Mouse (Mus musculus) liver, adult 2 months (tissue): ENCODE data around the gene Igdcc3. TPM values are rescaled to one million over a fixed set of nuclear protein-coding genes. Genes with fewer than 3 reads are reported as not detected.

ENCODE experiments used
- DNase-seq: peaks from one replicate; pipeline ENCODE4 v3.0.0-alpha.2; 2011; ENCODE audit warnings: low read depth, low spot score; ENCODE audit errors: extremely low read depth
- H3K27ac ChIP-seq: fragments of 200-500 bp; replicated peaks from 2 replicates; pipeline ENCODE4 v1.5.1; 2012; ENCODE audit warnings: low read depth, mild to moderate bottlenecking, control low read depth, inconsistent platforms, low read length; ENCODE audit not compliant: insufficient read depth
- H3K27me3 ChIP-seq: fragments of 200-500 bp; 2 replicates; pipeline ENCODE4 v1.6.1; 2012; ENCODE audit warnings: mild to moderate bottlenecking, moderate library complexity, low read length, inconsistent platforms; ENCODE audit not compliant: control insufficient read depth, insufficient read depth
- H3K36me3 ChIP-seq: fragments of 200-500 bp; 2 replicates; pipeline ENCODE4 v1.6.1; 2012; ENCODE audit warnings: low read length, inconsistent platforms; ENCODE audit not compliant: control insufficient read depth, insufficient read depth
- H3K4me1 ChIP-seq: fragments of 200-500 bp; 2 replicates; pipeline ENCODE4 v1.6.1; 2011; ENCODE audit warnings: low read length; ENCODE audit not compliant: control insufficient read depth, insufficient read depth
- H3K4me3 ChIP-seq: fragments of 200-500 bp; 2 replicates; pipeline ENCODE4 v1.5.1; 2011; ENCODE audit warnings: low read depth, mild to moderate bottlenecking, control low read depth, low read length, moderate library complexity; ENCODE audit not compliant: insufficient read depth
- H3K79me2 ChIP-seq: fragments of 200-500 bp; 2 replicates; pipeline ENCODE4 v1.6.1; 2012; ENCODE audit warnings: inconsistent platforms, mild to moderate bottlenecking, low read length, moderate library complexity; ENCODE audit not compliant: control insufficient read depth, insufficient read depth
- H3K9ac ChIP-seq: fragments of 200-500 bp; 2 replicates; pipeline ENCODE4 v1.6.1; 2012; ENCODE audit warnings: low read depth, mild to moderate bottlenecking, control low read depth, inconsistent platforms, low read length
- CTCF ChIP-seq: fragments of 200-500 bp; IDR thresholded peaks from 2 replicates; pipeline ENCODE4 v1.5.1; 2011; ENCODE audit warnings: low read depth, low read length, control low read depth
- POLR2A ChIP-seq: fragments of 200-500 bp; IDR thresholded peaks from 2 replicates; pipeline ENCODE4 v1.6.1; 2011; ENCODE audit warnings: low read length, control low read depth; ENCODE audit not compliant: insufficient read depth; ENCODE audit errors: extremely low read depth
- WGBS: fragments of 180-500 bp; shearing (Covaris S2); methylation state at CpG from one replicate; pipeline ENCODE4 v1.1.7; 2018; 5-methylcytosine and 5-hydroxymethylcytosine counted together
- polyA plus RNA-seq: library from polyadenylated mRNA; depleted of rRNA; stranded (reverse); fragments of >200 nt; gene quantifications from 2 replicates; pipeline ENCODE4 v1.2.3, GENCODE M21; 2012
- total RNA-seq: library from RNA; depleted of rRNA; stranded (reverse); fragments of >200 nt; gene quantifications from 2 replicates; pipeline ENCODE4 v1.2.3, GENCODE M21; 2014

Gene Igdcc3
- total and polyA plus RNA-seq, 2 experiments, result not detected

DNA sequence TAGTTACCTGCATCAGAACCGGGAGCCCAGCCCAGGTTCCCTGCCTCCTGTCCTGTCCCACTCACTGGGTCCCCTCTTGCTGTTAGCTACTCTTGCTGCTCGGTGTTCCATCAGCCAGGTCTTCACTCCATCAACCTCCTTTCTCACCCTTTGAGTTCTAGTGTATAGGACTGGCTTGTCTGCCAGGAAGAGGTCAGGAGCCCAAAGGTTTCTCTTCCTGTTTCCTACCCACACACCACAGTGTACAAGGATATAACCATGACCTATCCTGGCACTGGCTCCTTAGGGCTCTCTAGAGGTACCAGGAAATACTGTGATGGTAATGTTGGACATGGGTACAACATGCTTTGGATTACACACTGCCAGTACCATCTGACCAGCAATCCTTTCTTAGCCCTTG lies 27.3 kb upstream of the Igdcc3 start:
- H3K79me2 ChIP-seq, result no peaks in the 10 kb centered on the region
- no peaks in the 10 kb centered on the region for H3K36me3 ChIP-seq
- H3K27ac ChIP-seq, result no peak overlapping the region
- H3K27me3 ChIP-seq, result no peaks in the 10 kb centered on the region
- no peak for DNase-seq
- no peak overlapping the region for H3K4me3 ChIP-seq
- no peak overlapping the region for H3K9ac ChIP-seq
- H3K4me1 ChIP-seq, result no peaks in the 10 kb centered on the region
- 93% methylated on average over 2 of the region's 2 CpGs for WGBS
- TF ChIP-seq POLR2A (no peak), CTCF (no peak)

DNA sequence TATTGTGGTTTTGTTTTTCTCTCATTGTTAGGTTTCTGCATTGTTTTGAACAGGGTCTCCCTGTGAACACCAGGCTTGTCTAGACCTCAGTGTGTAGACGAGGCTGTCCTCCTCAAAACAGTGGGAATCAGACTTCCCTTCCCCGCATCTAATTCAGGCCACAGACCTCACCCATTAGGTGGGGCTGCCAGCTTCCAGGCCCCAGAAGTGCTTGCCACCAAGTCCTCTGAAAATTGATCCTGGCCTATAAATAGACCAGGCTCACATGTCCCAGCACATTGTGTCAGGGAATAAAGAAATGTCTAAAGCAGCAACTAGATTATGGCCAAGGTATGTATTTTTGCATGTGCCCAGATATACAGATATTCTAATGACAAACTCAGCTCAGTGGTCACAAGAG lies 25.1 kb upstream of the Igdcc3 start:
- H3K79me2 ChIP-seq, result no peaks in the 10 kb centered on the region
- H3K36me3 ChIP-seq, result no peaks in the 10 kb centered on the region
- H3K27me3 ChIP-seq, result no peaks in the 10 kb centered on the region
- H3K9ac ChIP-seq, result no peak overlapping the region
- no peak overlapping the region for H3K4me3 ChIP-seq
- WGBS, result 92% methylated on average over 2 of the region's 2 CpGs
- no peak overlapping the region for H3K27ac ChIP-seq
- TF ChIP-seq POLR2A (no peak), CTCF (no peak)
- no peak for DNase-seq
- no peaks in the 10 kb centered on the region for H3K4me1 ChIP-seq

DNA sequence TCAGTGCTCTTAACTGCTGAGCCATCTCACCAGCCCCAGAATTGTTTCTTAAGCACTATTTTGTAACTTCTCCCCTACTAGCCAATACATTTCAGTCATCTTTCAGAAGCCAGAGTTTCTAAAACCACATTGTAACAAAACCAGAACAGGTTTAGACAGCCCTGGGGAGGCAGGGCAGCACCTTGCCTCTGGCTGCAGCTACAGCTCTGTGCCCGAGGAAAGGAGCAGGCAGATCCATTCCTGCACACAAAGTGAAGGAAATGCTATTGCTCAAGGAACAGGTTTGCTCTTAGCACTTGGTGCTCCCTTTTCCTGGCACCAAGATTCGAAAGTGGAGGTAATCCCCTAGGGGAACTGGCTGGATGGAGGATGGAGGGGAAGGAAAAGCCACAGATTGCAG lies 23.5 kb upstream of the Igdcc3 start:
- no peak for DNase-seq
- H3K4me3 ChIP-seq, result no peak overlapping the region
- no peak for TF ChIP-seq CTCF
- no peak for TF ChIP-seq POLR2A
- no peaks in the 10 kb centered on the region for H3K79me2 ChIP-seq
- H3K9ac ChIP-seq, result no peak overlapping the region
- WGBS, result 67% methylated on average over 2 of the region's 2 CpGs
- no peaks in the 10 kb centered on the region for H3K4me1 ChIP-seq
- no peak overlapping the region for H3K27ac ChIP-seq
- H3K27me3 ChIP-seq, result no peaks in the 10 kb centered on the region
- H3K36me3 ChIP-seq, result no peaks in the 10 kb centered on the region

DNA sequence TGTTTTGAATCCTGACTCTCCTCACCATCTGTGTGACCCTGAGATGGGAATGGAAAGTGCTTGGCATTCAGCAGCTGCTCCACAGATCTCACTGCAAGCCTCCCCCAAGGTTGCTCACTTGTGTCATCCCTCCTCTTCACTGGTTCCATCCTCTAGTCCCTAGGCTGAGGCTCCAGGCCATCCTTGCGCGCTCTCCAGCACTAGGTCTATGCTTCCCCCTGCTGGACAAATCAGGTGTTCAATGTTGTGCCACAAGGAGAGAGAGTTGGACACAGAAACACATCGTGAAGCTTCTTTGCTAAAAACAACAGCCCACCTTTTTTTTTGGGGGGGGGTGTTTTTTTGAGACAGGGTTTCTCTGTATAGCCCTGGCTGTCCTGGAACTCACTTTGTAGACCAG lies 20.1 kb upstream of the Igdcc3 start:
- no peaks in the 10 kb centered on the region for H3K27me3 ChIP-seq

DNA sequence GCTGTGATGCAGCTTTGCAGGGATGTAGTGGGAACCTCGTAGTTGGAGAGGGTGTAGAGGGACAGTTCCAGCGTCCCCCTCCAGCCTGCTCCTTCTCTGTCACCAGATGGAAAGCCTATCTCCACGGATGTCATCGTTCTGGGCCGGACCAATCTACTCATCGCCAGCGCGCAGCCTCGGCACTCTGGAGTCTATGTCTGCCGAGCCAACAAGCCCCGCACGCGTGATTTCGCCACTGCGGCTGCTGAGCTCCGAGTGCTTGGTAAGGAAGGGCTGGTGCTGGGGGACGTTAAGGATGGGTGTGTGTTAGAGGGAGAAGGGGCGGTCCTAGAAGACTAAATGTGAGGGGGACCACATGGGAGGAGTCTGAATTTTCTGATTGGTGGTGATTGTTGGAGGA lies 18.4 kb upstream of the Igdcc3 start:
- TF ChIP-seq POLR2A, result no peak
- TF ChIP-seq CTCF, result no peak
- WGBS, result 75% methylated on average over 18 of the region's 18 CpGs
- DNase-seq, result no peak
- H3K4me1 ChIP-seq, result no peaks in the 10 kb centered on the region
- H3K36me3 ChIP-seq, result no peaks in the 10 kb centered on the region
- H3K27ac ChIP-seq, result no peak overlapping the region
- no peak overlapping the region for H3K4me3 ChIP-seq
- no peaks in the 10 kb centered on the region for H3K27me3 ChIP-seq
- no peaks in the 10 kb centered on the region for H3K79me2 ChIP-seq
- H3K9ac ChIP-seq, result no peak overlapping the region

More for the DNA sequence above, 20.1 kb upstream of the Igdcc3 start:
- H3K4me3 ChIP-seq, result no peak overlapping the region
- no peak overlapping the region for H3K9ac ChIP-seq
- DNase-seq, result peak; percentile 21
- H3K79me2 ChIP-seq, result no peaks in the 10 kb centered on the region
- TF ChIP-seq CTCF (peak; percentile 81), POLR2A (no peak)
- H3K27ac ChIP-seq, result no peak overlapping the region
- H3K4me1 ChIP-seq, result no peaks in the 10 kb centered on the region
- H3K36me3 ChIP-seq, result no peaks in the 10 kb centered on the region
- 30% methylated on average over 3 of the region's 3 CpGs for WGBS

DNA sequence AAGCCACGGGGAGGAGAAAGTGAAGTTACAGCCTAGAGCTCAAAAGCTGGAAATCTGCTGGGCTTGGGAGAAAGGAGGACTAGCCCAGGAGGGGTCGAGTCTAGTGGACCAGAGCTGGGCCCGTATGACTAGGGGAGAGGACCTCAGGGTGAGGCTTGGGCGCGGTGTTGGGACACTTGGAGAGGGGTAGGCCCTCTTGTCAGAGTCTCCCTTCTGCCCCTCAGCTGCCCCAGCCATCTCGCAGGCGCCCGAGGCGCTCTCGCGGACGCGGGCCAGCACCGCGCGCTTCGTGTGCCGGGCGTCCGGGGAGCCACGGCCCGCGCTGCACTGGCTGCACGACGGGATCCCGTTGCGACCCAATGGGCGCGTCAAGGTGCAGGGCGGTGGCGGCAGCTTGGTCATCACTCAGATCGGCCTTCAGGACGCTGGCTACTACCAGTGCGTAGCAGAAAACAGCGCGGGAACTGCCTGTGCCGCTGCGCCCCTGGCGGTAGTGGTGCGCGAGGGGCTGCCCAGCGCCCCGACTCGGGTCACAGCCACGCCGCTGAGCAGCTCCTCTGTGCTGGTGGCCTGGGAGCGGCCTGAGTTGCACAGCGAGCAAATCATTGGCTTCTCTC lies 17.3 kb upstream of the Igdcc3 start:
- 74% methylated on average over 48 of the region's 48 CpGs for WGBS
- no peak for DNase-seq
- H3K4me3 ChIP-seq, result peak overlapping the region; percentile 10; the same call in 1 of the 2 replicates
- no peaks in the 10 kb centered on the region for H3K4me1 ChIP-seq
- no peak overlapping the region for H3K9ac ChIP-seq
- H3K36me3 ChIP-seq, result no peaks in the 10 kb centered on the region
- H3K27me3 ChIP-seq, result no peaks in the 10 kb centered on the region
- no peaks in the 10 kb centered on the region for H3K79me2 ChIP-seq
- TF ChIP-seq CTCF (peak; percentile 36), POLR2A (no peak)
- H3K27ac ChIP-seq, result no peak overlapping the region
